Mouse (Mus musculus) layer of hippocampus, adult 11-12 months (tissue): ENCODE data around the gene Sh3rf3.

Experiments used
- DNase-seq: peaks from one replicate; pipeline ENCODE4 v3.0.0; 2022; ENCODE audit warnings: low spot score

Sh3rf3 gene

GRCm38 (mm10) chr10:59105885-59106284 lies 292.7 kb downstream of the Sh3rf3 start:
- DNase-seq = no peak

GRCm38 (mm10) chr10:59106644-59107043 lies 293.5 kb downstream of the Sh3rf3 start:
- DNase-seq = no peak

- DNase-seq = peak; percentile 84
These were observed 295.9 kb downstream of the Sh3rf3 start for GRCm38 (mm10) chr10:59109015-59109414.

GRCm38 (mm10) chr10:59110386-59110785 lies 297.2 kb downstream of the Sh3rf3 start:
- DNase-seq = no peak

- DNase-seq = no peak
These were observed 299.6 kb downstream of the Sh3rf3 start for GRCm38 (mm10) chr10:59112755-59113154.

GRCm38 (mm10) chr10:59113386-59113785 lies 300.2 kb downstream of the Sh3rf3 start:
- no peak for DNase-seq

GRCm38 (mm10) chr10:59114535-59115291 lies 301.6 kb downstream of the Sh3rf3 start:
- peak; percentile 87 for DNase-seq

- DNase-seq = no peak
These were observed 302.5 kb downstream of the Sh3rf3 start for GRCm38 (mm10) chr10:59115691-59116090.

- no peak for DNase-seq
These were observed 303.2 kb downstream of the Sh3rf3 start for GRCm38 (mm10) chr10:59116331-59116730.

GRCm38 (mm10) chr10:59117555-59117954 lies 304.4 kb downstream of the Sh3rf3 start:
- DNase-seq = no peak

GRCm38 (mm10) chr10:59119001-59119400 lies 305.8 kb downstream of the Sh3rf3 start:
- no peak for DNase-seq

- DNase-seq = no peak
These were observed 306.7 kb downstream of the Sh3rf3 start for GRCm38 (mm10) chr10:59119811-59120210.

GRCm38 (mm10) chr10:59125497-59125896 lies 312.3 kb downstream of the Sh3rf3 start:
- DNase-seq = no peak

- peak; percentile 36 for DNase-seq
These were observed 314.5 kb downstream of the Sh3rf3 start for GRCm38 (mm10) chr10:59127637-59128036.

GRCm38 (mm10) chr10:59131926-59132628 lies 318.9 kb downstream of the Sh3rf3 start:
- no peak for DNase-seq

GRCm38 (mm10) chr10:59133478-59134009 lies 320.4 kb downstream of the Sh3rf3 start:
- no peak for DNase-seq

GRCm38 (mm10) chr10:59149956-59150383 lies 336.8 kb downstream of the Sh3rf3 start:
- DNase-seq = peak; percentile 63

- DNase-seq = no peak
These were observed 337.9 kb downstream of the Sh3rf3 start for GRCm38 (mm10) chr10:59150938-59151657.

- DNase-seq = no peak
These were observed 339.5 kb downstream of the Sh3rf3 start for GRCm38 (mm10) chr10:59152544-59153081.

- no peak for DNase-seq
These were observed 345.5 kb downstream of the Sh3rf3 start for GRCm38 (mm10) chr10:59158627-59159026.

GRCm38 (mm10) chr10:59162185-59162897 lies 349.2 kb downstream of the Sh3rf3 start:
- no peak for DNase-seq
